Mouse (Mus musculus) T-helper 2 cell (primary cell): ENCODE measurements around the gene Ano6.

Source experiments
- in situ Hi-C: fragments of 300-600 bp; cut with MboI, MseI; formaldehyde crosslinking; loops from one replicate; pipeline ENCODE4 v1.15.1; 2025; ENCODE audit warnings: high pct_unique_total_duplicates

Ano6 gene

DNA sequence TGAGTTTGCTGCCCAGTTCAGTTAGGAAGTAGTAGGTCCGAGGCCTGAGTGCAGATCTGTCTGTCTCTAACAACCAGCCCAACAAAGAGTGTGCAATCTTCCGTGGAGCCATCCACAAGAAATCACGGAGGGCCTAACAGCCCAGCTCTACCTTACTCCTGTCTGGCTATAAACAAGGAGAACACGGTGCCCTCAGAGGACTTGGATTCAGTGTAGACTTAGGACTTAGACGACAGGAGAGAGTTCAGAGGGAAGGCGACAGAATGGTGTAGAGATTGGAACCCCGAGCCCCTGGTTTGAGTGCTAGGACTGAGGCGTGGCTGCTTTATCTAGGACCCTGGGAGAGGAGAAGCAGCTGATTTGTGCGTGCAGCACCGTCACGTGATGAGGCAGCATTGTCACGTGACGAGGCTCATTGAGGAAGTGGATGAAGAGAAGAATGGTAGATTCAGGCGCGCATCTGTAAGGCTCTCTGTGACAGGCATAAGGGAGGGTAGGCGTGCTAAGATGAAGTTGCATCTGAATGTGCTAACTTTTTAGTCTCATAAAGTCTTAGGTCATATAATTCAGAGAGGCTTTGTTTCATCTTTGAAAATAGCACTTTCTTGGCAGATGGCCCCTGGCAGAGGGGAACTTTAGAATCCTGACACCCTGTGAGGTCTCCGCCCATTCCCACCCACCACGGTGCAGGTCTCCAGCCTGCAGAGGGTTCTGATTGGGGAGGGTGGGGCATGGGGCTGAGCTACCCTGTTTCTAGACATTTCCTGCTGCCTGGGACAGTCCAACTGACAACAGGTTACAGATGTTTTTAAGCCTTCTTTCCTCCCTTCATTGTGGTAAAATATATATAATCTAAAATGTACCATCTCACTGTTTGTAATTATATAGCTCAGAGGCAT is 59.1 kb downstream of the Ano6 start:
- in situ Hi-C loops, result no loop called here

DNA sequence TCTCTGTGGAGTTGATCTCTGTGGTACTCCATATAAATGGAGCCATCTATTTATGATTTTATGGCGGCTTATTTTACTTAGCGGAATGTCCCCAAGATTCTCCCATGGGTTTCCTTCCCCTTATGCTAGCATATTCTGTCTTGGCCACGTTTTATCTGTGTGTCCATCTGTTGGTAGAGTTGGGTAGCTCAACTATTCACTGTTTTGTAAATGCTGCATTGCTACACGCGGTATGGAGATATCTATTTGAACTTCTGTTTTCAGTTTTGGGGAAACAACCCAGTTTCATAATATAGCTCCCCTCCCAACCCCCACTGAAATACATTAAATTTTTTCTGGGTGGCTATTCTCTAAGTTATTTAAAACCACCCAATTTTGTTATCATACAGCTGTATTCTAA is 59.9 kb downstream of the Ano6 start:
- in situ Hi-C loops, result no loop called here

GRCm38 (mm10) chr15:95855051-95855844 is 64.6 kb downstream of the Ano6 start:
- in situ Hi-C loops, result no loop called here

DNA sequence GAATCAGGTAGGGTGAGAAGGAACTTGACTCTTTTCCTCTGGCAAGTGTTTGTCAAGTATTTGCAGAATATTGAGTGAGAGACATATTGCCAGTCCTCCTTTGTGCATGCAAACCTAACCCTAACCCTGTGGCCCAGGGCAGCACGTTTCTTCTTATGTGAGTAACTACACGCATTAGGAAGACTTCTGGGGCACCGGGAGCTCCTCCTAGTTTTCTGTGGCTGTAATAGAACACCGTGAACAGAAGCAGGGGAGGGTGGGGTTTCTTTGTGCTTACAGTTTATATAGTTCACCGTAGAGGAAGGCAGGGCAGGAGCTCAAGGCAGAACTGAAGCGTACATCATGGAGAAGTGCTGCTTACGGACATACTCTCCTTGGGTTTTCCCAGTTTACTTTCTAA is 65.3 kb downstream of the Ano6 start:
- in situ Hi-C loops, result no loop called here

DNA sequence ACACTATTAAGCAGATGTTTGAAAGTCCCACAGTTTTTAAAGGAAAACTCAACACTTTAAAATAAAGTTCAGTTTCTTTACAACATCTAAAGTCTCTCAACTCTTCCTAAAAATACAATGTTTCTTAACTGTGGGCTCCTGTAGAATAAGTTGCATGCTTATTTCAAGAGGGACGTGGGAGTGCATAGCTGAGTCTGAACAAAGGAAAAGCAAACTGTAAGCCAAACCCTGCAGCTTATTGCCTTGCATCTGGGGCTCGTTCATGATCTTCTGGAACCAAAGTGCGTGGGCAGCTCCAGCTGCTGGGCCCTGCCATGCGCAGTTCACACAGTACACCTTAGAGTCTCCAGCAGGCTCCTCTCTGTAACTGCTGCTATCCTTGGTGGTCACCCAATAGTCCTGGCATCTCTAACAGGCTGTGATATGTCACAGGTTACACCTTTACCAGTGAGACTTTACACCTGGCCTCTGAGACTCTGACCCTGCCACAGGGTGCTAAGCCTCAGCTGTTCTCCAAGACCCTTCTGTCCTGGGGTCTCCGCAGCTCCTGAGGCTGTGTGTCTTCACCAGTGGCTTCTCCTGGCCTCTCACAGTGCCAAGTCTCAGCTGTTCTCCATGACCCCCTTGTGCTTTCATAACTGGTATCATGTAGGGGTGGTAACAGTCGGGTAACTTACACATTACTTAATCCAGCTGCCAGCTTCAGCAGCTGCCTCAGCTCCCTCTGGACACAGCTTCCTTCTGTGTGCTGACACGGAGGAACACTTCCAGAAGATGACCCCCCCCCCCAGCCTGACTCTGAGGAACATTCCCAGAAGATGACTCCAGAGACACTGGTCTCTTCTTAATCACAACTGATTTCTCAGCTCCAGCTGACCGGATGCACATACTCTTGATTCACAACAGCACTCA is 66.3 kb downstream of the Ano6 start:
- in situ Hi-C loops, result no loop called here

DNA sequence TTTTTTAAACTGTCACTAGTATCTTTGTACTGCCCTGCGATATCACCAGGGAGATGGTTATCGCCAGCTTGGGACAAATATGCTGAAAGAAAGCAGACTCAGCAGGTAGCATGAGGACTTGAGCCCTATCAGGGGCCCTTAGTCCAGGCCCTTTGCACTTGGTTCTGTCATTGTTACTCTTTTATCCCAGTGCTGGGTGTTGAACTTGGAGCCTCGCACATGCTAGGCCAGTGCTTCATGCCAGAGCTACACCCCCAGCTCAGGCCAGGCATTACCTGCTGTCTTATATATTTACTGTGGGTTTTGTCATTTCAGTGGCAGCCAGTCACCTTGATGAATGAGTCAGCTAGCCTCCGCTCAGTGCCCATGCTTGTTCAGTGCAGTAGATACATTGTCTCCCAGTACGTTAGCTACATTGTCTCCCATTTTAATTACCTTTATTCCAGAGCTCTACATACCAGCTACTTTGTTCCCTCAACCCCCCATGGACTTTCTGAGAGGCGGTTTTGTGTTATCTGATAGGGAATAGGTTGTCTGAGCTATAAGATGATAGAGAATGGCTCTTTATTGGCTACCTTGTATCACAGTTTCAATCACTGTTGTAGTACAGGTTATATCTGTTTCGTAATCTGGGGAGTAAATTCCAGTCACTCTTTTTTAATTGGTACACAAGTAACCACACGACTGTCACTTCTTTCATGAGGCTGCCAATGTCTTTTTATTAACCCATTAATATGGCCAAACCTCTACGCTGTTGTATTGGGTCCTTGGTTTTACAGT is 68.4 kb downstream of the Ano6 start:
- in situ Hi-C loops, result no loop called here

GRCm38 (mm10) chr15:95863865-95864660 is 73.4 kb downstream of the Ano6 start:
- in situ Hi-C loops, result no loop called here

DNA sequence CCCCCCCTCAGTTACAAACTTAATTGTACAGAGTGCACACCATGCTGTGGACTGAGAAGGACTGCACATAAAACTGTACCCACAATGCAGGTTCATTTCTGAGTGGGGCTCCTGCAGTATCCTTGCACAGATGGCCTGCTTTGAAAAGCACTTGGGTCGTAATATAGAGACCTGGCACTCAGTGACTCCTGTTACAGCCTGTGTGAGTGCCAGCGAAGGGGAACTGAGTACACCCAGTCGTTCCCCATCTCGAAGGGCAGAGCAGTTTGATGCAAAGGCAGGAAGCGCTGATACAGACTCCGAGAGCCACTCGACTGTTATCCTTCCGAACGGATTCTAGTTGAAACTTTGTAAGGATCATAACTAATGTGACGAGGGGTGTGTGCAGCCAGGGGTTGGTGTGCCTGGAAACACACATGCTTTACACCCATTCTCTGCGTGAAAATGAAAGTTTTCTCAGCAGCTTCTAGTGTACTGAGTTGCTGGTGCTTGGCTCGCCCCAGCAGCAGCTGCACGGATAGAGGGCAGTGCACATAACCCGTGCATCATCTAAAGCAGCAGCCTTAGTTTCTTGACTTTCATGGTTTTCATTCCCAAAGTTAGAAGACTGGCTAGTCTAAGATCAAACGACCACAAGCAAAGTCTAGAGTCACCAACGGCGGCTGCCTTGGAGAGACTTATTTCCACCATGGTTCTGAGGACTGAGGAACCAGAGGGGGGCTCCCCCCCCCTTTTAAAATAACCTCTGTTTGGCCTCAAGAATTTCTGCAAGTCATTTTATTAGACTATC is 74.9 kb downstream of the Ano6 start:
- in situ Hi-C loops, result no loop called here

DNA sequence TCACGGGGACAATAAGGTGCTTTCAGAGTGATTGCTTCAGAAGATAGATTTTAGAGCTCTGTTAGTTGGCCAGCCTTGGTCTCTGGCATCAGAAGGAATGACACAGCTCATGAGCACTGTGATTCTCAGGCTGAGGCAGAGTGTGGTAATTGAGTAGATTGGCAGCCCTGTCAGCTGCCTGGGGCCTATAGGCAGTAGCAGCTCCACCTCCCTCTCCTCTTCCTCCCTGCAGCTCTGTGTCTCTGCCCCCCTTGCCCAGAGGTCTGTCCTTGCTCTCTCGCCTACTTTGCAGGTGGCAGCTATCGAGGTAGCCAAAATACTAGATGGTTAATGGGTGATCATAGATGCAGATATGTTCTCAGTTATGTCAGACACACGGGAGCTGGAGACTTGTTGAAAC is 77.5 kb downstream of the Ano6 start:
- in situ Hi-C loops, result no loop called here

DNA sequence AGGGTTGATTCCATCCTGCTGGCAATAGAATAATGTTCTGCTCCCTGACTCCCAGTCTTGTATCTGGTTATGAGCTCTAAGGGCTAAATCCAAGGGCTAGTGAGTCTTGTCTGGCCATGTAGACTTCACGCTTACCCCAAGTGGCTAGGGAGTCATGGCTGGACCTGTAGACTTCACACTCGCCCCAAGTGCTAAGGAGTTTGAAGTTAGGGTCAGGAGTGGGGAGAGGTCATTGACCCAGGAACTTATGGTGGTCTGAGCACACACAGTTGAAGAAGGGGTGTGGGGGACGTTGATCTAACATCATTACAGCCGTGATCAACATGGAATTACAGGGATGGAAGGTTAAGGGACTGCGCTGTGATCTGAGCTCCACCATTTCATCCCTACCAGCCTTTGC is 79.0 kb downstream of the Ano6 start:
- in situ Hi-C loops, result no loop called here

DNA sequence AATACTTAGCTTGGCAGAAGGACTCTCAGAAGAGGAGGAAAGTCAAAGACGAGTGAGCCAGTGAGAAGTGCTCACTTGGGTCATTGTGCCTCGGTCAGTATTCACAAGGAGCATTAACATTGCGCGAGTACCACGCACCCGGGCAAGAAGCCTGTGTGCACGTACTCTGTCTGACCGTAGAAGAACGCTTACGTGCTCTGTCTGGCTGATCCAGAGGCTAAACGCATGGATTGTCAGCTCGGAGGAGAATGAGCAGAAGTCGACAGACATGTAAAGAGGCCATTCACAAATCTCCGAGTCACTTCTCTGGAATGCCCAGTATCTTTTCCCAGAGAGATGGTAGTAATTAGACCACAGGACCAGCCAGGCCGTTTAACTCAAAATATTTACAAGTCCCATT is 81.0 kb downstream of the Ano6 start:
- in situ Hi-C loops, result no loop called here

GRCm38 (mm10) chr15:95872447-95872846 is 81.8 kb downstream of the Ano6 start:
- in situ Hi-C loops, result no loop called here

GRCm38 (mm10) chr15:95873276-95873675 is 82.6 kb downstream of the Ano6 start:
- in situ Hi-C loops, result no loop called here

DNA sequence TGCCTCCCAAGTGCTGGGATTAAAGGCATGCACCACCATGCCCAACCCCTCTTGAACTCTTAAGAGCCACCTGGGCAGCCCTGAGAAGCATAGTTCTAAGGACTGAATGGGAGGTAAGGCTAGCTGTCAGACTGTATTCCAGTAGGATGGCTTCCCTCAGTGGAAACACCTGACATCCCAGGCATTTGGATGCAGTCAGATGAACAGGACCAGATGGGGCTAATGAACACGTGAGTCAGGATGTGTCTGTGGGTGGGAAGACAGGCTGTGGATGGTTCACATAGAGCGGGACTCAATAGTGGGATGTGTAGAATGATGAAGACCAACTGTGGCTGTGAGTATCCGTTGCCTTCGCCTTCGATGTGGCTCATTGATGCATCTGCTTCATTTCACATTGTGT is 83.6 kb downstream of the Ano6 start:
- in situ Hi-C loops, result no loop called here

DNA sequence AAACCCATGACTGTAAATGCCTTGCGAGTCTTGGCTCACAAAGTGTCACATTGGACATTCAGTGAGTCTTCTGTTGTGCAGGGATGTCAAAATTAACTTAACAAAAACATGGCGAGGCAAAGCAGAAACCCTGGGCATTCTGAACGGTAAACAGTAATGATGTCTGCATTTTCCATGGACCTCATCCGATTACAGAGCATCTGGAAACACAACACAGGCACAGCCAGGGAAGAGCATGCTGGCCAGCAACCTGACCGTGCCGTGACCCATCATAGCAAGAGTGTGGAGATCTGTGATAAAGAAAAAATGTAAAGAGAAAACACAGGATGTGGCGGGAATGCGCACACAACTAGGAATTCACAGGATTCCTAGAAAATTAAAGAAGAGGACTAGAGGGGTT is 84.1 kb downstream of the Ano6 start:
- in situ Hi-C loops, result no loop called here

- in situ Hi-C loops, result no loop called here
Observed at GRCm38 (mm10) chr15:95875898-95876297, 85.3 kb downstream of the Ano6 start.

DNA sequence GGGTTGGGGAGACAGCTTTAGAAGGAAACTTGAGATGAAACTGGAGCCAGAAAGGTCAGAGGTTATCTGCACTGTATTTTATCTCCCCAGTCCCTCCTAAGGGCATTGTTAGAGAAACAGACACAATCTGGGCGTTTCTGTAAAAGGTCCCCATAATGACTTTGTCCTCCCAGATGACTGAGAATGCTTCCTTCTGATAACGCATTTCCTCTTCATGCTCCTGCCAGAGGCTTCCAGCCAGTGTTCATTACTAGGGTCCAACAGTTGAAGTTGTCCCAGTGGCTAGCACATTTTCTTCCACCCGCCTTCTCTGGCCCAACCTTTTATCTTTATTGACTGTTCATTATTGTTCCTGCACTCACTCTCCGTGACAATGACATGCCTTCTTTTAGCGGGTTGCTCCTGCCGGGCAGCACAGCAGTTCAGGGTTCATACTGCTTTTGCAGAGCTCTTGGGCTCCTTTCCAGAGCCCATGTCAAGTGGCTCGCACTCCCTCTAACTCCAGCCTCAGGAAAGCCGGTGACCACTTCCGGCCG is 90.0 kb downstream of the Ano6 start:
- in situ Hi-C loops, result no loop called here

DNA sequence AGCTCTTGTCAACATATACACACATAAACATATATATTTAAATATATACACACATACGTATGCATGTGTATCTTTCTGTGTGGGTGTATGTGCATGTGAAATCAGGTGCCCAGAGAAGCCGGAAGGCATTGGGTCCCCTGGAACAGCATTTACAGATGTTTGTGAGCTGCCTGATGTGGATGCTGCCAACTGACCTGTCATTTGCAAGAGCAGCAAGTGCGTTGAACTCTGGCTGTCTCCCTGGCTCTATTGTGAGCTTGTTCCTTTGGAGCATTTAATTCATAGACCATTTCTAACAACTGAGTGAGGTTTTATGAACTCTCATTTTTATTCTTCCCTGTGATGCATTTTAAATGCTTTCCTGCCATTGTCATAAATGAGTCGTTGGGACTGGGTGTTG is 91.8 kb downstream of the Ano6 start:
- in situ Hi-C loops, result no loop called here

- in situ Hi-C loops, result no loop called here
Observed at GRCm38 (mm10) chr15:95883559-95883958, 92.9 kb downstream of the Ano6 start.
